Mouse (Mus musculus) olfactory bulb, adult 2 months (tissue): Measurements from ENCODE around the gene Exosc9.

ENCODE experiments used
- CTCF ChIP-seq: fragments of 200-500 bp; IDR thresholded peaks from 2 replicates; pipeline ENCODE4 v1.5.1; 2012; ENCODE audit warnings: low read depth, mild to moderate bottlenecking, low read length, moderate library complexity; ENCODE audit not compliant: insufficient read depth
- POLR2A ChIP-seq: fragments of 200-500 bp; IDR thresholded peaks from 2 replicates; pipeline ENCODE4 v1.6.1; 2012; ENCODE audit warnings: mild to moderate bottlenecking, low read depth, low read length, moderate library complexity; ENCODE audit not compliant: insufficient read depth

GRCm38 (mm10) chr3:36557601-36558000 lies 5.2 kb downstream of the Exosc9 start:
- TF ChIP-seq POLR2A = no peak
- no peak for TF ChIP-seq CTCF
